In the genomic region with DNA sequence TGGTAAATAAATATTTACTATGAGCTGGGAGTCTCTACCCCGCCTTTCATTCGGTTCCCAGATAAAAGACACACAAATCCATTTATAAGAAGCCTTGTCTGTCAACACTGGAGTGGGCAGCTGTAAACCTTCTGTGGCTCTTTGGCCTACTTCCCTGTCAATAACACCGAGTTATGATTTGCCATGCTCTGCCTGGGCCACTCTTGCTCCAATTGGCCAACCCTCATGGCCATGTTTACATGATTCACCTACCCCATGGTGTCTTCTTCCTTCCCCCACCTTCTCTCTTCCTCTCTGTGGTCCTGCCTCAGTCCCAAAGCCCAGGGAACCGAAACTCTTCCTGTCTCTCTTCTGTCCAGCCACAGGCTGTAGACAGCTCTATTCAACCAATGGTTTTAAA, we compare ENCODE assay signal across 34 mouse cellular contexts. TPM values are rescaled to one million over a fixed set of nuclear protein-coding genes. Genes with fewer than 3 reads are reported as not detected.
A peak's percentile ranks its signal among the peaks of the same experiment; 100 is the strongest.
DNase-seq lines count a peak whose midpoint lies in the region; ATAC-seq and TF ChIP-seq lines count a peak whose summit lies in the region.
"Had no signal": no experiment of that assay in that cellular context is flagged by ENCODE, and none has a peak within 500 bp of the region (broad histone marks: within the 10 kb centered on the region; RNA-seq: fewer than 3 reads in every experiment).

No protein-coding gene starts in this region.

- WGBS in heart, embryonic 12.5 days, result 76% methylated on average over 4 of the region's 4 CpGs
- WGBS in lung, embryonic 14.5 days, result 33% methylated on average over 4 of the region's 4 CpGs
- 36% methylated on average over 4 of the region's 4 CpGs for WGBS in lung, adult 2 months

- TF ChIP-seq POLR2A in lung, adult 2 months (IDR thresholded peaks at IDR 0.05; ENCODE audit: borderline replicate concordance, extremely low read depth, low read depth, low read length), result no peak

- no peak overlapping the region for H3K4me2 ChIP-seq in heart, embryonic 12.5 days
- no peak overlapping the region for H3K4me2 ChIP-seq in lung, embryonic 14.5 days
- H3K4me2 ChIP-seq: embryonic facial prominence, embryonic 15.5 days; forebrain, embryonic 12.5 days; hindbrain, embryonic 15.5 days; kidney, embryonic 15.5 days; limb, embryonic 15.5 days; midbrain, embryonic 11.5 days; neural tube, embryonic 12.5 days had no signal

- H3K36me3 ChIP-seq in heart, embryonic 12.5 days, result 0 out of 2 replicates have a peak, but pooled peaks cover 5% of the 10 kb centered on the region
- no peaks in the 10 kb centered on the region for H3K36me3 ChIP-seq in lung, embryonic 14.5 days (ENCODE audit: insufficient read depth)
- H3K36me3 ChIP-seq: embryonic facial prominence, embryonic 10.5 days; embryonic facial prominence, embryonic 15.5 days; forebrain, embryonic 12.5 days; G1E; hindbrain, embryonic 10.5 days; hindbrain, embryonic 15.5 days; limb, embryonic 10.5 days; limb, embryonic 15.5 days; neural tube, embryonic 12.5 days had no signal

- no peak overlapping the region for H3K4me3 ChIP-seq in heart, embryonic 12.5 days
- H3K4me3 ChIP-seq in lung, embryonic 14.5 days (ENCODE audit: low read depth, low read length), result no peak overlapping the region
- no peak overlapping the region for H3K4me3 ChIP-seq in lung, adult 2 months (replicated peaks; ENCODE audit: extremely low read depth, low read depth, low read length)
- H3K4me3 ChIP-seq: embryonic facial prominence, embryonic 10.5 days; embryonic facial prominence, embryonic 15.5 days; forebrain, embryonic 12.5 days; hindbrain, embryonic 10.5 days; hindbrain, embryonic 15.5 days; kidney, embryonic 15.5 days; limb, embryonic 10.5 days; limb, embryonic 15.5 days; myocyte; neural tube, embryonic 12.5 days had no signal

- no peak overlapping the region for H3K9ac ChIP-seq in heart, embryonic 12.5 days
- H3K9ac ChIP-seq in lung, embryonic 14.5 days, result no peak overlapping the region
- H3K9ac ChIP-seq: embryonic facial prominence, embryonic 15.5 days; forebrain, embryonic 12.5 days; forebrain, postnatal 0 days; hindbrain, embryonic 15.5 days; kidney, embryonic 15.5 days; limb, embryonic 15.5 days; neural tube, embryonic 12.5 days had no signal

- no peak overlapping the region for H3K27ac ChIP-seq in heart, embryonic 12.5 days (ENCODE audit: poor library complexity, severe bottlenecking)
- no peak overlapping the region for H3K27ac ChIP-seq in lung, embryonic 14.5 days (ENCODE audit: low read depth)
- H3K27ac ChIP-seq: embryonic facial prominence, embryonic 10.5 days; embryonic facial prominence, embryonic 15.5 days; forebrain, embryonic 12.5 days; hindbrain, embryonic 10.5 days; hindbrain, embryonic 15.5 days; kidney, embryonic 15.5 days; limb, embryonic 10.5 days; limb, embryonic 15.5 days; neural tube, embryonic 12.5 days; stomach, postnatal 0 days had no signal

- no peak for ATAC-seq in heart, embryonic 12.5 days (ENCODE audit: insufficient number of reproducible peaks, low FRiP score)
- peak; percentile 29; the same call in 1 of the 2 replicates for ATAC-seq in lung, embryonic 14.5 days (ENCODE audit: insufficient read depth)
- ATAC-seq in monocyte, adult 5-6 weeks (replicated peaks; ENCODE audit: insufficient number of reproducible peaks, low FRiP score, low TSS enrichment, poor library complexity, severe bottlenecking), result peak; percentile 46
- ATAC-seq: forebrain, postnatal 0 days; inflammation-experienced regulatory T-cells, adult 6 months; midbrain, embryonic 16.5 days; Patski had no signal

- DNase-seq in heart, adult 11 months, result peak; percentile 93
- peak; percentile 54 for DNase-seq in lung, embryonic 14.5 days
- DNase-seq in lung, adult 2 months, result no peak
- DNase-seq in lung, postnatal 10 days, result peak; percentile 37
- no peak for DNase-seq in gastrocnemius, postnatal 25 days
- no peak for DNase-seq in gastrocnemius, postnatal 10 days
- DNase-seq: adrenal gland, postnatal 25 days; cerebellum, adult 2 months; cerebellum, postnatal 14 days; forebrain, postnatal 0 days; heart, adult 18-20 months; heart, postnatal 14 days; kidney, adult 18-20 months; right cerebral cortex, postnatal 4 days; thymus, adult 18-20 months; thymus, postnatal 25 days had no signal

- H3K4me1 ChIP-seq in heart, embryonic 12.5 days (replicated peaks), result peaks cover 39% of the 10 kb centered on the region
- peaks cover 29% of the 10 kb centered on the region for H3K4me1 ChIP-seq in lung, embryonic 14.5 days (ENCODE audit: insufficient read depth)
- H3K4me1 ChIP-seq in lung, adult 2 months (ENCODE audit: control insufficient read depth, insufficient read depth, low read length), result peaks cover 41% of the 10 kb centered on the region
- H3K4me1 ChIP-seq: neural tube, embryonic 12.5 days had no signal

- no peaks in the 10 kb centered on the region for H3K9me3 ChIP-seq in heart, embryonic 12.5 days (replicated peaks)
- H3K9me3 ChIP-seq in lung, embryonic 14.5 days (ENCODE audit: low read depth, low read length), result no peaks in the 10 kb centered on the region
- H3K9me3 ChIP-seq: embryonic facial prominence, embryonic 10.5 days; embryonic facial prominence, embryonic 15.5 days; forebrain, embryonic 12.5 days; G1E; hindbrain, embryonic 10.5 days; hindbrain, embryonic 15.5 days; kidney, embryonic 15.5 days; limb, embryonic 10.5 days; limb, embryonic 15.5 days; neural tube, embryonic 12.5 days had no signal

- TF ChIP-seq CTCF in lung, embryonic 14.5 days (IDR thresholded peaks at IDR 0.05; ENCODE audit: low read depth), result no peak
- TF ChIP-seq CTCF in lung, adult 2 months (IDR thresholded peaks at IDR 0.05; ENCODE audit: insufficient read depth, low read length), result no peak

- no peaks in the 10 kb centered on the region for H3K27me3 ChIP-seq in heart, embryonic 12.5 days (replicated peaks)
- no peaks in the 10 kb centered on the region for H3K27me3 ChIP-seq in lung, embryonic 14.5 days (ENCODE audit: insufficient read depth, low read length)
- H3K27me3 ChIP-seq: embryonic facial prominence, embryonic 15.5 days; forebrain, embryonic 12.5 days; hindbrain, embryonic 15.5 days; kidney, embryonic 15.5 days; limb, embryonic 15.5 days; neural tube, embryonic 12.5 days; Patski had no signal

RNA-seq across cellular contexts. Expression of a gene that starts 14.1 kb away (rescaled TPM):
- polyA plus RNA-seq in heart, embryonic 12.5 days (2016; fragmentation: Nextera tagmentation; extraction: Ambion mirVana), result 9.9 and 10.3 TPM in 2 replicates
- 14.3 and 15.4 TPM in 2 replicates for polyA plus RNA-seq in lung, embryonic 14.5 days (2014; fragmentation: Nextera tagmentation; extraction: Ambion mirVana)
- polyA plus RNA-seq in lung, adult 2 months (2012; rRNA removed), result 40.9 and 41.5 TPM in 2 replicates
- 60.2 to 126 TPM (median 89.9 TPM) in 3 replicates for total RNA-seq in monocyte, adult 5-6 weeks (2017)
- total RNA-seq in gastrocnemius, postnatal 25 days (2021), result 1 to 10 TPM; 6.0 to 8.1 TPM
- total RNA-seq in gastrocnemius, postnatal 10 days (2021), result 10 to 100 TPM; 13.2 to 21.0 TPM

Comparison
In these comparisons a context has a peak if more than half of its experiments do, and no peak if none do; other contexts are left out.
1. DNase-seq: peak in heart, adult 11 months (single experiment), lung, embryonic 14.5 days (single experiment) and lung, postnatal 10 days (single experiment); none in lung, adult 2 months (single experiment), gastrocnemius, postnatal 25 days (single experiment) and gastrocnemius, postnatal 10 days (single experiment).